Mouse (Mus musculus): ENCODE results near the gene Ank.

Ank gene

DNA sequence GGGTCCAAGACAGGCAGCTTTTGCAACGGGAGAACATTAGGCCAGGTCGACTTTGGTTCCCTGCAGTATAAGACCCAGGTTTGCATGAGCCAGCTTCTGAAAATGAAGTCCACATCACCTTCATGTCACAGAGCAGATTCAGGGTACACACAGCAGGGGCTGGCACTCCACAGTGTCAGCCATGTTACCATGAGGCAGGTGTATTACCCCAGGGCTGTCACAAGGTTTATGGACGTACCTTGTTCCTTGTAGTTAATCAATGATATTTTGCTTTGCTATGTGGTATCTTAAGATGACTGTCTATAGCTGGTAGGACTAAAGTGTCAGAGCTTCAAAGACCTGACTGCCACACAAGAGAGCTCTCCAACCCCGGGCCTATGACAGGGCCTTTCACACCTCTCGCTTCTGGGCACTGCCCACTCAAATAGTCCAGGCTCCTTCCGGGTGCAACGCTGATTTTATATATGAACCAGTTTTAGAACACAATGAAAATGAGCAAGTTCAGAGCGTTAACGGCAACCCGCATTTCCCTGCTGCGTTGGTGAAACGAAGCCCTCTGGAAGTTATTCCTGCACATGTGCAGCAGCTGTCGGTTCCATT, 132.4 kb downstream of the Ank start:
- DNase-seq (ENCODE audit: low spot score in 2 of 2), result no peak

DNA sequence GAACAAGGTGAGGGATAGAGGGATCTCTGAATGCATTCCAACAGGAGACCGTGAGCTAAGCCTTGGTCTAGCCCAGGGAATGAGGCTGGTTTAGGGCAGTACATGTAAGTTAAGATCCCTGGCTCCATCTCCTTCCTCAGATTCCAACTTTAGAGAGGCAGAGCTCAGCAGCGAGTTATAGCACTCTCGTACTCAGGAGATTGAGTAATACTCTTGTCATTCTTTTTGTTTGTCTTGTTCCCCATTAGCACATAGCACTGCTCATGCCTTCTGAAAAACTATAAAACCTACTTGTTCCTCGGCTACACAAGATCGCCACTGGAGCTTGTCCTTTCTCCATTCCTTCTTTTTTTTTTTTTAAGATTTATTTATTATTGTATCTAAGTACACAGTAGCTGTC, 134.0 kb downstream of the Ank start:
- DNase-seq (ENCODE audit: low spot score in 2 of 2), result no peak

DNA sequence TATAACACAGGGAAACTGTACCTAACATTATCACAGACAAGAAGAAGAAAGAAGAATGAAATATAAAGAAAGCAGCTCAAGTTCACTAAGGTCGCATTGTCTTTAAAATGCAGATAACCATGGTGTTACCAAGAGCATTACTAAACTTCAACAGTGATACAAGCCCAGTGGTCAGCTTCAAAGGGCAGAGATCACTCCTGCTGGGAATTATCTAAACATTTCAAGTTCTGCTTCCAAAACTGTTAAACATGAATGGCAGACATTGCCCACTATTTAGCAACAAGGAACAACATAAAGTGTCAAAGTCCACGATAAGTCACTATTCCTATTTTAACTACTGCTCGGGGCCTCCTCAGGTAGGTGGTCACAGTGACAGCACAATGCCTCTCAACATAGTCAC, 138.1 kb downstream of the Ank start:
- no peak for DNase-seq (ENCODE audit: low spot score in 2 of 2)

DNA sequence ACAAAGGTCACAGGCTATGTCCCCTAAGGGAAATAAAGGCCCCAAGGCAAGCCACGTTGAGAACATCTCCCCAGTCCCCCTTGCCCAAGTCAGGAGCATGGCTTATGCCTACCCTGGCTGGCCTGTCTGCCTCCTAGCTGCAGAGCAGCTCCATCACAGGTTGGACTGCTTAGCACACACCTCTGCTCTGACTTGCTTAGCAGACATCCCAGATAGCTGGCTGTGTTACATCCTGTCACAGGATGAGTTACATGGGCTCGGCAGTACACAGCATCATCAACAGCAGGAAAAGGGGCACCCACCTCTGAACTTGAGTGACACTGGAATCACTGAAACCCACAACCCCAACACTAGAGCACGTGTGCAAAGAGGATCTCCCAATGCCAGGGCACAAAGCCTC, 138.8 kb downstream of the Ank start:
- DNase-seq (ENCODE audit: low spot score in 2 of 2), result no peak

DNA sequence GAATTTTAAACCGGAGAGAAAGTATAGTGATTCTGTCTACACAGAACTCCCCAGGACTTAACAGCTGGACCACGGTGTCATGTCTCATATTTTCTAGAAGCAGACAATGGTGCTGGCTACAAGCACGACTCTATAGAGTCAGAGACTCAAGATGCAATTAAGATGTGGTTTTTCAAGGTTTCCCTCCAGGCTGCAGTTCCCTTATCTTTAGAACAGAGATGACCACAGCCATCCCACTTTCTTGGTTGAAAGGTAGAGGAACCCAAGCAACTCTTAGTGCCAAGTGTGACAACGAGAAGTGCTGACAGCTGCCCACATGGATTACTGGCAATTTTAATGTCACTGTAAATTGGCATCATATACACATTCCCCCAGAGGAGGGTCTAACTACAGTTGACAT, 143.1 kb downstream of the Ank start:
- no peak for DNase-seq (ENCODE audit: low spot score in 2 of 2)

DNA sequence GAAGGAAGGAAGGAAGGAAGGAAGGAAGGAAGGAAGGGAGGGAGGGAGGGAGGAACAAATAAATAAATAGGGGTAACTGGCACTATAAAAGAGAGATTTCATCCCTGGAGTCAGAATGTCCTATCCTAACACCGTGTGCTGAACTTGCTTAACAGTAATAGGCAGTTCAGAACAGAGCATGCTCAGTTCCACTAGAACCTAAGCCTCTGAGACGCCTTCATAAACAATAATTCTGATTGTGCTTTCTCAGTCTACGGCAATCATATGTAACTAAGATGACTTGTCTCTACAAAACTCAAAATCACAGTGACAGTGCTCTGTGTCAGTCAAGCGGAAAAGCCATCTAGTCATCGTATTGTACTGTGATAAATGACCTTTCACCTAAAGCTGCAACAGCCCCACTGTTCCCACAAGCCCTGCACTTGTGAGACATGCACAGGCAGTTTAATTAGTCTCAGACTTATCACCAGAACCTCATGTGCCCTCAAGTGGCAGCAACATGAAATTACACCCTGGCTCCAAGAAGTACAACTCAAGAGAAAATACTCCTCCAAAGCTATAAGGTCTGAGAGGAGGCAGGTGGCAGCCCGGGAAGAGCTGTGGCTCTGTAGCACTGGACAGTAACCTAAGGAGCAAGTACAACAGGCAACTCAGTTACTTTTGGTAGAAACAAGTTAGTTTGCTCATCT, 146.2 kb downstream of the Ank start:
- peak; percentile 44 to 74 for DNase-seq (ENCODE audit: low spot score in 2 of 2)

DNA sequence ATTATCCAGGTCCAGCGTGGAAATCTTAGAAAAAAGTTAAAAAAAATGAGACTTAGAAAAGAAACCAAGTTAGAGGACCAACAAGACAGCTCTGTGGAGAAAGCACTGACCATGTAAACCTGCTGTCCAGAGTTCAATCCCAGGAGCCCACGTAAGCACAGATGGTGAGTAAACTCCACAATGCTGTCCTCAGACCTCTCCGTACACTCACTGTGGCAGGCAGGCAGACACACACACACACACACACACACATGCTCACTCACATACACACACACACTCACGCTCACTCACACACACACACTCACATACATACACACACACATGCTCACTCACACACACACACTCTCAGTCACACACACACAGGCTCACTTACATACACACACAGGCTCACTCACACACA, 146.8 kb downstream of the Ank start:
- DNase-seq (ENCODE audit: low spot score in 2 of 2), result no peak

DNA sequence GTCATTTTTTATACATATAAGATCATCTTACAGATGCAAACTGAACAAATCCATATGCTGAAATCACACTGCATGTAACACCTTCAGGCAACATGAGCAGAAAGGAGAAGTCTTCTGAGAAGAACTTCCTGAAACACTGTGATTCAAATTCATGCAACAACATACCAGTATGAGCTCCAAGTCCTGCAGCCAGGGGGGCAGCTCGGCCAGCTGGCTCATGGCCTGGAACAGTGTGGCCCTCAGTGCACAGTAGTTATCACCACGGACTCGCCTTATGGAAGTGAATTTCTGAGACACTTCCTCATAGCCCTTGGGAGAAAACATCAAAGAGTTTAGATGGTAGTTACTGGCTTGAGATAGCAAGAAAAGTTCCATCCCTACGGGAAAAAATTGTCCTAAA, 149.7 kb downstream of the Ank start:
- no peak for DNase-seq (ENCODE audit: low spot score in 2 of 2)

DNA sequence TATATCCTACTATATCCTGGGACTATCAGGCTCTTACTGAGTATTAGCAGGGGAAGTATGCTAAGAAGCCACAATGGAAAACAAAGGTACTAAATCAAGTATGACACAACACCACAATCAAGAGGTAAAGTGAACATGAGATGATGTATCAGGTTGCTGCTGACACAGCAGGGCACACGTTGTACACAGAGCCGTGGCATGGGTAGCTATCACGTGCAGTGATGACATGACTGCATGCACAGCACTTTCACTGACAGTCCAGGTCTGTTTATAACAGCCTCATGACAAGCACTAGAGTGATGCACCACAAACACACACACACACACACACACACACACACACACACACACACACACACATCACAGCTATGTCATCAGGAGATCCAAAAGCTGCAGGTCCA, 150.8 kb downstream of the Ank start:
- DNase-seq (ENCODE audit: low spot score in 2 of 2), result no peak

DNA sequence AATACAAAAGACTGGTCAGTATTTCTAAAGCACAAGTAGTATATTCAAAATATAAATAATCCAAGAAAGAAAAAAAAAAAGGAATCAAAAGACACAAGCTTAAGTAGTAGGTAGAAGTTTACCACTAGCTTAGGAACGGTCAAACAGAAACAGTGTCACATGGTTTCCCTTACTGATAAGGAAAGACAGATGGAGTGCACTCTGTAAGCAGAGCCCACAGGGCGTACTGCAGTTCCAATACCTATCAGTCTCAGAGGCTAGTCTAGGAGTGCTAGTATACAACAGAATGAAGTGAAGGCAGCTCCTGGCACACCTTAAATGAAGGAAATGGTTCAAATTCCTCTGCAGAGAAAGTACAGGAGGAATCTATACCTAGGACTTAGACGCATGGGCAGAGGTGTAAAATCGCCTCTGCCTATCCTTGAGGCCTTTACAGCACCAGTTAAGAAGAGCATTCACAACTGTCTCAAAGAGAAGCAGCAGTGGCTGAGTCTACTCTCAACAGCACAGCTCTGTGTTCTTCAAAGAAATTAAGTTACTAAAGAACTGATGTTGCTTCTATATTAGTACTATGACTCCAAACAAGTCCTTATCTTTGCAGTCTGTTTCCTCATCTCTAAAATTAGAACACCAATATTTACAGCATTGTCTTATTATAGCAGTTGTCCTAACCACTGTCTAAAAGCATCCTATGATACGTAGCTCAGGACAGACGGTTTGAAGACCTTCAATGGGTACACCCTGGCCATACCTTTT, 152.5 kb downstream of the Ank start:
- no peak for DNase-seq (ENCODE audit: low spot score in 2 of 2)

DNA sequence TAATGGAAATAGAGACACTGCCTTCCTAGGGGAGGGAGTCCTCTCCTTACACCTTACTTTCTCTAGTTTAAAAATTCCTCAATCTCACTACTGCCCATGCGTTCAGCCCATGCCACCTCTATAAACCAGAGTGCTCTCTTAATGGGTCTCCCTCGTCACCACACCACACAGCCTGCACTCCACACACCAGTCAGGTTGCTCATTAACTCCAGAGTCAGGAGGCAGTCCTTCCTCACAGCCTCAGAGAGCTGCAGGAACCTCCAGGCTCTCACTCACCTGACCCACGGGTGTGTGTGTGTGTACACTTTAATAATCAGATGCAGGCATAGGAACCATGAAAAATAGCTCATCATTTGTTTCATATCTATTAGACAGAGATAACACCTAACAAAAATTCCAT, 153.2 kb downstream of the Ank start:
- no peak for DNase-seq (ENCODE audit: low spot score in 2 of 2)

DNA sequence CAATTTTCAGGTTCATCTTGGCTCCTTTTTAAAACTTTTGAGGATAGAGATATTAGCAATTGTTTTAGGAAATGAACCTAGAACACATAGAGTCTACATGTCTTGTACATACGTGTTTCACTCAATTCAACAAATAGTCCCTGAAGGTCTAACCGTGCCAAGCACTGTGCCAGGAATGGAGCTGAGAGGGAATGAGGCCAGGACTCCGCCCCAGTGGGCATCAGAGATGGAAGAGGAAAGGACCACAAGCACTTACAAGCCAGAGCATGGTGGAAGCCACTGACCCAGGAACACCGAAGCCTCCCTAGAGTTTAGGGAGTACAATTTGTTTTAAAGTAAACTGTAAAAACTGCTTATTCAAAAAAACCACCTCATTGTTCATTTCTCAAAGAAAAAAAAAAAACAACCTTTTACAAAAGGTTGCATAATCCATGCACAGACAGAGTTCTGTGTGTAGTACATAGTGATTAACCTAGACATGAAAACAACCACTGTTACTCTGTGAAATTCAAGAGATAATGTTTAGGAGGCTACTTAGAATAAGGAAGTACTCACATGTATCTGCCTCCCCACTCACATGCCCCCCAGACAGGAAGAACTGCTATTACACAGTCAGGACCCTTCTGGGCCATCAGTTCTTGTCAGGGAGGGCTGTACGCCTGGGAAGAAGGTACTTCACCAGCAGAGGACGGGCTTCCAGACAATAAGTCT, 154.2 kb downstream of the Ank start:
- no peak for DNase-seq (ENCODE audit: low spot score in 2 of 2)

DNA sequence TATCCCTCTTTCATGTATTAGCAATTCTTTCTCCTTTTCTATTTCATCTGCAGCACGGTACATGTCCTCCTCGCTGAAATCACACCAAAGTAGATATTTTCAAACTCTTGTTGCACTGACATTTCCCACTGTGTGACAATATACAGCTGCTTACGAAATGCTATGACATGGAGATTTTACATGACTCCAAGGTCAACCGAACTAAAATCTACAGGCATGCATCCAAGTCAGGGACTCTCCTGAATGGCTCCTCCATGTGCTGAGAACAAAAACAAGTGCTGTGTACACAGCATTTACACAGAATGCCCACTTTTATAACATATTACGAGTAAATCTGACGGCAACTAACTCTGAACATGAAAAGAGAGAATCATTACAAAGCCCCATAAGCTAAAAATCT, 156.8 kb downstream of the Ank start:
- no peak for DNase-seq (ENCODE audit: low spot score in 2 of 2)

DNA sequence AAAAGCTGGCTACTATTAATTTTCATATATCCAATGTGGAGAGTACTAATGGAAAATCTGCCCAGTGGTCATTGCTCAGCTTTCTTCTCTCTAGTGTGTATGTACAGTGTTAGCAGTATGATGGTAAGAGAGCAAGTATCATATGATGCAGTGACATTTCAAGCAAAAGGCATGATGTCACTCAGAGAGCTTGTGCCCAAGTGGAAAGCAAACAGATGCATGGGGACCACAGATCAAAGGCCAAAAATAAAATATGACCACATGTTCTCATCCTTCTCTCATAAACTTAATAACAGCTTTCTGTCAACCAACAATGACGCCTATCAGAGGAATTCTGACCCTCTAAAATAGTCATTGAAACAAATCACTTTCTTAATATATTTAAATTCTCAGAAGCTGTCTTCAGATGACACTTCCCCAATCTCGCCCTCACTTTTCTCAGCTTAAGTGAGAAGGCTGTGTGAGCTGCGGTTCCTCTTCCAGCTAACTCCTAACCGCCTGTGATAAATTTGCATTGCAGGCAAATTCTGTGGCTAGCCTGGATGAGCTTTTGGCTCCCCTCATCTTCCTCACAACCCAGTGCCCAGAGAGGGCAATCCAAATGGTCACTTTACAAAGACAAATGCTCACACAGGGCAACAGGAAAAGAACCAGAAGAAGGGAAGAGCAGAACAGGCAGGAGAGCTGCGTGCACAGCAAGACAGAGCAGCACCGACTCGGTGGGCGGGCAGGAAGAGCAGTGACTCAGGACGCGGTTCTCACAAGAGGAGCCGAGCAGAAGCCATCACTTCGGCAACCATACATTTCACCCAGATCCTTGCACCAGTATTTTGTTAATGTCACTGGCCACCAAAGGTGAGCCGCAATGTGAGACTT, 158.8 kb downstream of the Ank start:
- DNase-seq (ENCODE audit: low spot score in 2 of 2), result peak; percentile 27 to 50

DNA sequence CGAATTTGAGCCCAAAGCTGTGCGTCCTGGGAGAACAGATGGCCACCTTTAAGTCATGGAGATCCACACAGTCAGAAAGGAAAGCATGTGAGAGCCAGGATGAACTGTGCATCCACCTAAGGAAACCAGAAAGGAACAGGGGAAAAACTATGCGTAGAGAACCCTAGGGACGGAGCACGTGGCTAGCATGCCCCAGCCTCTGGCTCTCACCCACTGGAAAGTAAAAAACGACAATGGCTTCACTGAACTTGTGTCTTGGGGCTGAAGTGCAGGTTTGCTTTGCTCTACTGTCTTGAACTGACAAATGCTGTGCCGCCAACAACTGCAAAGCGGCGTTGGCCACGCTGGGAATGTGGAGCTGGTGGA, 159.4 kb downstream of the Ank start:
- no peak for DNase-seq (ENCODE audit: low spot score in 2 of 2)

DNA sequence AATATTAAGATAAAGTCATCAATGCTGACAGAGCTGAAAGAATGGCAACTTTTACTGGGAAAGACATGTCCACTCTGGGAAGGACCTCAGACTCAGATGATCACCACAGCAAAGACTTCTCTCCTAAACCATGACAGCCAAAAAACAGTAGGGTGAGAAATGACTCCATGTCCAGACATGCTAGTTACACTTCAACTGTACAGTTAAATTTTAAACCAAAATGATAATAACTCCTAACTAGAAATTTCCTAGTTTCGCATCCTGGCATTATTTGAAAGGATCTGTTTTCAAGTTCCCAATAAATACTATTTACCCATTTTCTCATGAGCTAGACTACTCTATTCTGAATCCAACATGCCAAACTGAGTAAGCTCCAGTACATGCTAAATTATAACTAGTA, 159.8 kb downstream of the Ank start:
- no peak for DNase-seq (ENCODE audit: low spot score in 2 of 2)

DNA sequence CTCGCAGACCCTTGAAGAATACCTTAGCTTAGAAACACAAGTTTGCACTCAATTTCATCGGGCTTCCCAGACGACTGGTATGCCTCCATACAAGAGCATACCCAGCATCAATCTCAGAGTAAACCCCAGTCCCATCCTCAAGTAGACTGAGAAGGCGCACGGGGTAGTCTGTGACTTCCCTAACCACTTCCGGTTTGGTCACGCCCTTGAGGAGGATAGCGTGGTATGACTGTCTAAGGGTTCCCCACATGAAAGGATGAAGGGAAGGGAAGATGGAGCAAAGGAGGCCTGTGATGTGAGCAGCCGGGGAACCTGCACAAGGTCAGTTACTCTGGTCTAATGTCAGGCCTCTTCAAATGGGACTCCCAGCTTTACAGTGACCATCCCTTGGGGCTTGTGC, 161.3 kb downstream of the Ank start:
- peak in 1 of 2 experiments; percentile 30 for DNase-seq (ENCODE audit: low spot score in 2 of 2)

DNA sequence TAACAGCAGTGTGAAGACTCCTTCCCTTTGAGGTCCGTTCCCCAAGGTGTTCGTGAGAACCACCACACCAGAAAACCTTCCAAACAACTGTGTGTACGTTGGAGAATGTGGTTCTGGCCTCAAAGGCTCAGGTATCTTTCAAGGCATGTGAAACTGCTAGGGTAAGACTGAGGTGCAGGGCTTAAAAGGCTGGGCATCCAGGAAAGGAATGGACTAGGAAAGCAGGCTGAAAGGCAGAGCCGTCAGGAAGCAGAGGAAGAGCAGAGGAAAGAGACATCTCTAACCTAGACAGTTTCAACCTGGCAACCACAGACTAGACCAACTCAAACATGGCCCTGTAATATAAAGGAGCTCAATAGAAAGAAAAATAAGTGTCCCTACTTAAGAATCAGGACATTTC, 162.6 kb downstream of the Ank start:
- DNase-seq (ENCODE audit: low spot score in 2 of 2), result no peak

DNA sequence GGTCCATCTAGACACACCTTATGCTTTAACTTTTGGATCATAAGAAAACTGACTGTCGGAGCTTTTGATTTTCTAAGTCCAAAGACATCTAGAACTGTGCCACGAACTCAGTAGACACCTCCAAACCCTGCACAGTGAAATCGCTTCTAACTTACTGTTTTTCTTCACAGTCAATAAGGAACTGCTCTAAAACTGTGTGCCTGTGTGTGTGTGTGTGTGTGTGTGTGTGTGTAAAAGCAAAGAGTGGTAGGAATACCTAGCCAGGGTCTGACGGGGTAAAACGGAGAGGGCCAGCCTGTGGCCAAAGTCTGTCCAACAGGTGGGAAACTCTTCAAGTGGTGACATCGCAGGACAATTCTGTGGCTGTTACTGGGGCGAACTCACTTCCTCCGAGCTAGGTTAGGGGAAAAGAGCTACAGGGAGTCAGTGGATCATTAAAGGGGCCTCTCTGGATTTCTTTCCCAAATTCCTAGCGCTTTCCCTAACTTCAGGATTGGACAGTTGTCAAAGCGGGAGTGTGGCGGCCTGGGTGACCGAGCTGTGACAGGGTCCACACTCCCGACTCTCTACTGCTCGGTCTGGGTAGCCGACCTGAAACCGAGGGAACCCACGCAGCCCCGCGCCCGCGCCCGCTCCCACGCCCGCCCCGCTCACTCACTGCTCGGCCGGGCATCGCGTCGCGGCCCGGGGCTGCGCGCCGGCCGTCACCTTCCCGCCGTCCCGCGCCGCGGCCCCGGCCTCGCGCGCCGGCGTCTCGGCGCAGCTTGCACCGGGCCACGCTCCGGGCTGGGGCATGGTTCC, 163.5 kb downstream of the Ank start:
- peak; percentile 28 to 32 for DNase-seq (ENCODE audit: low spot score in 2 of 2)

DNA sequence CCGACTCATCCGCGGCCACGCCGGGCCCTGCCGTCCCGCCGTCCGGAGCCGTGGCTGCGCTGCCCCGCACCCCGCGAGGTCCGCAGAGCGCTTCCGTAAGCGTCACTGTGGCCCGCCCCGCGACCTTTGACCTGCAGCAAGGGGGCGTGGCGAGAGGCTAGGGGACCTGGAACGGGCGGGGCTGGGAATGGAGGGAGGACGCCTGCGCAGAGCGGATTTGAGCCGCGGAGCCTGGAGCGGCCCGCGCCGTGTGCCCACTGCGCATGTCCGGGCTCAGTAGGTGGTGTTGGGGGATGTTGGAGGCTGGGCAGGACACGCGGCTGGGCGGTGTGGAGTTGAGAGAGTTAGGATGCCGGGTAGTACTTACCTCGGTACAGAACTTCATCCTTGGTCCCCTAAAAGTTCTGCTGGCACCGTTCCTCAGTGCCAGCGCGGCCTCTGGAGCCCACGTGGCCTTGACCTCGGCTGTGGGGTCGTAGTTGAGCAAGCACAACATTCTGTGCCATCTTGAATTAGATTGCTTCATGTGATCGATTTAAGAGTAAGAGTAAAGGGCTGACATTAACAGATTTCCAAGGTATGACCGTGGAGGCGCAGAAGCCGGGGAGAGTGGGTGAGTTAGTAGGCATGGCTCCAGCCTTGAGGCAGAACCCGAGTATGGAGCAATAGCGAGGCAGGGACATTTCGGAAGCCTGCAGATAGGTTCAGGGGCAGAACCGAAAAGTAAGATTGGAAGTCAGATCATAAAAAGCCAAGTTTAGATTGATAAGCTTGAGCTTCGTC, 164.3 kb downstream of the Ank start, which contains the start of gene Otulin:
Gene Otulin (minus strand): TSS at position 93 of the 783 bp plus-strand sequence.
- DNase-seq (ENCODE audit: low spot score in 2 of 2), result peak; percentile 99
